Mouse (Mus musculus) neural tube, embryonic 11.5 days (tissue): ENCODE results near the gene Rab19. TPM values are rescaled to one million over a fixed set of nuclear protein-coding genes. Genes with fewer than 3 reads are reported as not detected.

Experiments
- ATAC-seq: fragments of 200-750 bp; cut with Nextera tagmentation; 2 replicates; pipeline ENCODE4 v1.8.0; 2017; ENCODE audit warnings: moderate number of reproducible peaks, mild to moderate bottlenecking, moderate TSS enrichment, moderate library complexity; ENCODE audit not compliant: insufficient read depth, low FRiP score, low TSS enrichment
- DNase-seq: peaks from one replicate; pipeline ENCODE4 v3.0.0-alpha.2; 2015; ENCODE audit warnings: low spot score
- H3K27ac ChIP-seq: fragments of 300-500 bp; sonication (generic); 2 replicates; pipeline ENCODE4 v1.5.1; 2014; ENCODE audit warnings: low read depth, mild to moderate bottlenecking, low read length
- H3K27me3 ChIP-seq: fragments of 300-500 bp; sonication (generic); 2 replicates; pipeline ENCODE4 v1.6.1; 2014; ENCODE audit warnings: mild to moderate bottlenecking, low read length, mixed read lengths; ENCODE audit not compliant: control insufficient read depth, insufficient read depth
- H3K36me3 ChIP-seq: fragments of 300-500 bp; sonication (generic); 2 replicates; pipeline ENCODE4 v1.6.1; 2014; ENCODE audit warnings: mild to moderate bottlenecking, low read length, moderate library complexity, mixed read lengths; ENCODE audit not compliant: control insufficient read depth, insufficient read depth
- H3K4me1 ChIP-seq: fragments of 300-500 bp; sonication (generic); 2 replicates; pipeline ENCODE4 v1.6.1; 2014; ENCODE audit warnings: low read length, mixed read lengths; ENCODE audit not compliant: control insufficient read depth, insufficient read depth
- H3K4me2 ChIP-seq: fragments of 300-500 bp; sonication (generic); 2 replicates; pipeline ENCODE4 v1.6.1; 2014; ENCODE audit warnings: low read depth, mild to moderate bottlenecking, moderate library complexity
- H3K4me3 ChIP-seq: fragments of 300-500 bp; sonication (generic); 2 replicates; pipeline ENCODE4 v1.5.1; 2014; ENCODE audit warnings: low read depth, low read length
- H3K9ac ChIP-seq: fragments of 300-500 bp; sonication (generic); 2 replicates; pipeline ENCODE4 v1.6.1; 2014; ENCODE audit warnings: mild to moderate bottlenecking, low read length
- H3K9me3 ChIP-seq: fragments of 300-500 bp; sonication (generic); 2 replicates; pipeline ENCODE4 v1.6.1; 2016; ENCODE audit warnings: low read length; ENCODE audit not compliant: control insufficient read depth
- WGBS: fragments of 180-500 bp; shearing (Covaris S2); extraction: QIAGEN DNeasy Blood & Tissue Kit; methylation state at CpG from one replicate; pipeline ENCODE4 v1.1.7; 2014; 5-methylcytosine and 5-hydroxymethylcytosine counted together
- polyA plus RNA-seq: library from polyadenylated mRNA; unstranded; fragments of >200 nt; fragmentation: Nextera tagmentation; extraction: Ambion mirVana; gene quantifications from 2 replicates; pipeline ENCODE4 v1.2.1, GENCODE M21; 2014

Gene Rab19
- 0.19 and 0.26 TPM in 2 replicates for polyA plus RNA-seq

DNA sequence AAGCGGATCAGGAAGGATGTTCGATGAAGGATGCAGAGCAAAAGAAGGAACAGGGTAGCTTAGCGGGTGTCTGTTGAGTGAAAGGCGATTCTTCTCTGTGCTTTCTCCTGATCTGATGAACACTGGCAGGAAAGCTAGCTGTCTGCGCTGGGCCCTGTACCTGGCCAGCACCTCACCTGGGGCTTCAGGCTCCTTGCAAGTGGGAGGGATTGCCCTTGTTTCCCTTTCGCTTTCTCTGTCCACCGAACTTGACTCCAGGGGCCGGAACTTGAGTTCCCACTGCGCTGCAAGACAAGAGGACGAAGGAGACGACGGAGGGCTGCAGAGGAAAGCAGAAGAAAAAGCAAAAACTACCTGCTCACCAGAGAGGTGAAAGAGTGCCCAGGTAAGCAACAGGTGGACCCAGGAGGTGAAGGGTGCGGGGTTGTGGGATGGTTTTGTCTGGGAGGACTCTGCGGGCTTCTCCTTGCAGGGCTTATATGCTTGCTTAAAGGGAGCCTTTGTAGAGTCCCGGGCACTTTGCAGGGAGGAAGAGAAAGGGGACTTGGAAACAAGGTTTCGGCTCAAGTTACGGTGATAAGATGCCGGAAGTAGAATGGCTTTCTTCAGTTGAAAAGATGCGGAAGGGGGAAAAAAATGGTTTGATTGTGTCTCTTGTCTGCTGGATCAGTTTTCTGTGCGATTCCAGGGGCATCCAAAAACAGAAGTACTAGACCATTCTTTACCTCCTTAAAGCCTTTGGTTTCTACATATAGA is at the start of gene Rab19:
Gene Rab19 (plus strand): TSS at position 51 of the 756 bp plus-strand sequence.
- 11% methylated on average over 20 of the region's 20 CpGs for WGBS
- no peaks in the 10 kb centered on the region for H3K27me3 ChIP-seq
- no peaks in the 10 kb centered on the region for H3K36me3 ChIP-seq
- no peak within 1 kb of the TSS for H3K27ac ChIP-seq
- DNase-seq (no peak), ATAC-seq (no peak)
- H3K4me1 ChIP-seq, result 0 out of 2 replicates have a peak, but pooled peaks cover 3% of the 10 kb centered on the region
- peak within 1 kb of the TSS; percentile 4; the same call in 1 of the 2 replicates for H3K4me3 ChIP-seq
- no peaks in the 10 kb centered on the region for H3K9me3 ChIP-seq
- H3K9ac ChIP-seq, result 0 out of 2 replicates have a peak within 1 kb of the TSS, but pooled peaks have one; percentile 15
- peak within 1 kb of the TSS; percentile 43 for H3K4me2 ChIP-seq

GRCm38 (mm10) chr6:39331998-39332700 is 48.8 kb upstream of the Rab19 start:
- no peak overlapping the region for H3K27ac ChIP-seq
- H3K9me3 ChIP-seq, result no peaks in the 10 kb centered on the region
- no peak overlapping the region for H3K4me2 ChIP-seq
- H3K4me3 ChIP-seq, result no peak overlapping the region
- no peak for ATAC-seq
- H3K36me3 ChIP-seq, result peaks cover 11% of the 10 kb centered on the region
- H3K4me1 ChIP-seq, result no peaks in the 10 kb centered on the region
- no peaks in the 10 kb centered on the region for H3K27me3 ChIP-seq
- 77% methylated on average over 7 of the region's 7 CpGs for WGBS
- DNase-seq, result no peak
- no peak overlapping the region for H3K9ac ChIP-seq

DNA sequence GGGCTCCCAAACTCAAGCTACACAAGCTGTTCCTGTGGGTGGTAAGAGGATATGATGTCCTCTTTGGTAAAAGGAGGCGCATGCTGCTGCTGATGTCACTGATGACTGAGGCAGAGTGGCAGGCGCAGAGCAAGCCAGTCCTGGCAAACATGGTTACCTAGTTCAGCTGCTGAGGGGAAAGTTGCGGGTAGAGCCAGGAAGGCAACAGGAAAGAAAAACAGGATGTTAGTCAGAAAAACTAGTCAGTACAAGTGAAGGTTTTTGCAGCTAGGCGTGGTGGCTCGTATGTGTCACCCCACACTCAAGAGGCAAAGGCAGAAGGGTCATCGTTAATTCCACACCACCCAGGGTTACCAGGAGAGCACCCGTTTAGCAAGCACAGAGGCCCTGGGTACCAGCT is 46.8 kb upstream of the Rab19 start:
- no peaks in the 10 kb centered on the region for H3K27me3 ChIP-seq
- no peak overlapping the region for H3K27ac ChIP-seq
- H3K4me3 ChIP-seq, result no peak overlapping the region
- H3K4me2 ChIP-seq, result no peak overlapping the region
- peaks cover 11% of the 10 kb centered on the region for H3K36me3 ChIP-seq
- H3K4me1 ChIP-seq, result no peaks in the 10 kb centered on the region
- DNase-seq (no peak), ATAC-seq (no peak)
- 87% methylated on average over 7 of the region's 7 CpGs for WGBS
- no peak overlapping the region for H3K9ac ChIP-seq
- no peaks in the 10 kb centered on the region for H3K9me3 ChIP-seq

DNA sequence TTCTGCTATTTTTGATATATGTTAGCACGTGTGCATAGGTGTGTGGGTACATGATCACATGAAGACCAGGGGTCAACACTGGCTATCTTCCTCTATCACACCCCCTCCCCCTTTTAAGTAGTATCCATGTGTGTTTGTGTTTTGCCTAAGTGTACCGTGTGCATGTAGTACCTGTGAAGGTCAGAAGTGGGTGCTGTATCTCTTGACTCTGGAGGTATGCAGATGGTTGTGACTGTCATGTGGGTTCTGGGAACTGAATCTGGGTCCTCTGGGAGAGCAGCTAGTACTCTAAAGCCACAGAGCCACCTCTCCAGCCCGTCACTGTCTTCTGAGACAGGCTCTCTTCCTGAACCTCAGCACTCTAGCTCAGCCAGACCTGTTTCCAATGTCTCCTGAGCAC is 46.1 kb upstream of the Rab19 start:
- WGBS, result 95% methylated on average over 3 of the region's 3 CpGs
- no peak overlapping the region for H3K9ac ChIP-seq

DNA sequence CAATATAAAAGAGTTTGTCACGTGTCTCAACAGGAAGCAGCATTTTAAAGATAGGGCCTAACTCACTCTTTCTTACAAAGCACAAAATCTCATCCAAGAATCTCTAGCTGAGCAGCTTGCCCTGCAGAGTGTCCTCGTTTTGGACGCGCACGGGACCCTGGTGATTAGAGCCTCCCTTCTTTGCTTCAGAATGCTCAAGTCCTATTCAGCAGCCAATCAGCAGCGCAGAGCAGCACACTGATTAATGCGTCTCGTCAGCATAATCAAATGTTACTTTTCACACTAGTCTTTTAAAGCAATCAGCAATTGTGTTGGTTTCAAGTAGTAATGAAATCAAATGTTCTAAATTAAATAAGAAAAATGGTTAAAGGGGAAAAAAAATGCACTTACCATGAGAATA is 42.6 kb upstream of the Rab19 start:
- WGBS, result 92% methylated on average over 8 of the region's 8 CpGs
- peaks cover 11% of the 10 kb centered on the region for H3K36me3 ChIP-seq
- ATAC-seq (no peak), DNase-seq (no peak)
- no peaks in the 10 kb centered on the region for H3K27me3 ChIP-seq
- no peak overlapping the region for H3K4me2 ChIP-seq
- H3K9ac ChIP-seq, result no peak overlapping the region
- no peaks in the 10 kb centered on the region for H3K9me3 ChIP-seq
- H3K4me1 ChIP-seq, result no peaks in the 10 kb centered on the region
- no peak overlapping the region for H3K4me3 ChIP-seq
- no peak overlapping the region for H3K27ac ChIP-seq

More for the DNA sequence above, 46.1 kb upstream of the Rab19 start:
- H3K9me3 ChIP-seq, result no peaks in the 10 kb centered on the region
- H3K36me3 ChIP-seq, result peaks cover 11% of the 10 kb centered on the region
- ATAC-seq, result no peak
- H3K4me1 ChIP-seq, result no peaks in the 10 kb centered on the region
- H3K4me3 ChIP-seq, result no peak overlapping the region
- DNase-seq, result no peak
- no peak overlapping the region for H3K4me2 ChIP-seq
- H3K27ac ChIP-seq, result no peak overlapping the region
- no peaks in the 10 kb centered on the region for H3K27me3 ChIP-seq

DNA sequence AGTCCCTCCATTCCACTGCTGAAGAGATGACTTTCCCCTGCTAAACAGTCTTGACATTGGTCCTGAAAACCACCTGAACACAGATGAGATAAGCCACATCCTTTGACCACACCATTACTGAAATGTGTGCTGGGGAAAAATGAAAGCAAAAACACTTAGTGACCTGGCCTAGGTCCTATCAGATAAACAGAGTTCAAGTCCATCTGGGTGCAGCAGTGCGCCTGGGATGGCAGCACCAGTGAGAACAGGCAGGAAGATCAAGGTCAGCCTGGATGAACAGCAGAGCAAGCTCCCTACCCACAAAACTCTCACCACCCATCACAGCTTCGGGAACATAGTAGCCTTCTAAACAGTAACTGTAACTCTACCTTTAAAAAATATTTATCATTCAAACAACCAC is 39.2 kb upstream of the Rab19 start:
- Histone ChIP-seq H3K4me1 (peaks cover 13% of the 10 kb centered on the region), H3K4me3 (no peak overlapping the region), H3K27ac (no peak overlapping the region), H3K27me3 (no peaks in the 10 kb centered on the region), H3K36me3 (no peaks in the 10 kb centered on the region), H3K9me3 (no peaks in the 10 kb centered on the region), H3K4me2 (no peak overlapping the region), H3K9ac (no peak overlapping the region)
- ATAC-seq (no peak), DNase-seq (no peak)
- WGBS, result 83% methylated on average over 2 of the region's 2 CpGs

GRCm38 (mm10) chr6:39344020-39344419 is 37.0 kb upstream of the Rab19 start:
- H3K36me3 ChIP-seq, result no peaks in the 10 kb centered on the region
- H3K27ac ChIP-seq, result no peak overlapping the region
- H3K27me3 ChIP-seq, result no peaks in the 10 kb centered on the region
- no peak overlapping the region for H3K4me2 ChIP-seq
- peaks cover 27% of the 10 kb centered on the region for H3K4me1 ChIP-seq
- DNase-seq (peak; percentile 86), ATAC-seq (no peak)
- H3K9ac ChIP-seq, result no peak overlapping the region
- no peak overlapping the region for H3K4me3 ChIP-seq
- no peaks in the 10 kb centered on the region for H3K9me3 ChIP-seq
- 27% methylated on average over 12 of the region's 12 CpGs for WGBS

GRCm38 (mm10) chr6:39345430-39345829 is 35.5 kb upstream of the Rab19 start:
- H3K4me1 ChIP-seq, result peaks cover 28% of the 10 kb centered on the region
- 0 out of 2 replicates have a peak, but pooled peaks cover 2% of the 10 kb centered on the region for H3K36me3 ChIP-seq
- DNase-seq (peak; percentile 35), ATAC-seq (no peak)
- no peak overlapping the region for H3K4me2 ChIP-seq
- H3K9me3 ChIP-seq, result no peaks in the 10 kb centered on the region
- peak overlapping the region; percentile 73; the same call in 1 of the 2 replicates for H3K27ac ChIP-seq
- no peak overlapping the region for H3K9ac ChIP-seq
- H3K27me3 ChIP-seq, result no peaks in the 10 kb centered on the region
- 21% methylated on average over 7 of the region's 7 CpGs for WGBS
- H3K4me3 ChIP-seq, result no peak overlapping the region
